Mouse (Mus musculus): ENCODE measurements around the gene Tmem37.

GRCm38 (mm10) chr1:120121930-120122530 is 48.2 kb upstream of the Tmem37 start:
- TF ChIP-seq POLR2A (IDR thresholded peaks at IDR 0.05; ENCODE audit: insufficient read depth, low read length) (no peak), CTCF (IDR thresholded peaks at IDR 0.05; ENCODE audit: low read depth, low read length) (no peak)

Measured in ES-Bruce4 (cell line).